Mouse (Mus musculus) erythroblast, embryonic 14.5 days (primary cell): ENCODE data around the gene Pccb. TPM values are rescaled to one million over a fixed set of nuclear protein-coding genes. Genes with fewer than 3 reads are reported as not detected.

Experiments
- H3K27me3 ChIP-seq: 2 replicates; pipeline ENCODE4 v1.6.1; 2012; ENCODE audit warnings: inconsistent platforms; ENCODE audit not compliant: control insufficient read depth
- H3K36me3 ChIP-seq: 2 replicates; pipeline ENCODE4 v1.6.1; 2012; ENCODE audit warnings: mild to moderate bottlenecking, inconsistent platforms; ENCODE audit not compliant: control insufficient read depth
- H3K4me1 ChIP-seq: 2 replicates; pipeline ENCODE4 v1.6.1; 2012; ENCODE audit warnings: inconsistent platforms; ENCODE audit not compliant: control insufficient read depth
- H3K4me3 ChIP-seq: replicated peaks from 2 replicates; pipeline ENCODE3; 2012; ENCODE audit warnings: moderate library complexity, mild to moderate bottlenecking, inconsistent platforms
- H3K9me3 ChIP-seq: 2 replicates; pipeline ENCODE4 v1.6.1; 2012; ENCODE audit warnings: low read length, inconsistent platforms, mixed read lengths; ENCODE audit not compliant: control insufficient read depth
- GATA1 ChIP-seq: IDR thresholded peaks from 2 replicates; pipeline ENCODE4 v1.6.1; 2012; ENCODE audit warnings: low read length, inconsistent platforms, mixed read lengths
- TAL1 ChIP-seq: IDR thresholded peaks from 3 replicates; pipeline ENCODE4 v1.6.1; 2012; ENCODE audit warnings: low read length, inconsistent platforms, mixed read lengths
- polyA plus RNA-seq: library from polyadenylated mRNA; stranded (reverse); fragments of >175 nt; gene quantifications from 2 replicates; pipeline ENCODE4 v1.2.3, GENCODE M21; 2012

Pccb gene
- polyA plus RNA-seq, 1 experiment, result 5.0 TPM

- Histone ChIP-seq H3K9me3 (no peaks in the 10 kb centered on the region), H3K36me3 (peaks cover 3% of the 10 kb centered on the region; the same call in 1 of the 2 replicates), H3K27me3 (peaks cover 7% of the 10 kb centered on the region), H3K4me3 (no peak overlapping the region), H3K4me1 (peaks cover 51% of the 10 kb centered on the region)
- TF ChIP-seq GATA1 (no peak), TAL1 (no peak)
These were observed 1.3 kb upstream of the Pccb start for GRCm38 (mm10) chr9:101035836-101036596.

GRCm38 (mm10) chr9:101033761-101034447 lies 794 bp downstream of the Pccb start:
- Histone ChIP-seq H3K9me3 (no peaks in the 10 kb centered on the region), H3K4me1 (peaks cover 62% of the 10 kb centered on the region), H3K36me3 (peaks cover 7% of the 10 kb centered on the region), H3K27me3 (peaks cover 4% of the 10 kb centered on the region), H3K4me3 (peak overlapping the region; percentile 85)
- no peak for TF ChIP-seq TAL1
- no peak for TF ChIP-seq GATA1

GRCm38 (mm10) chr9:101018768-101019167 lies 15.9 kb downstream of the Pccb start:
- no peak for TF ChIP-seq GATA1
- no peak for TF ChIP-seq TAL1

GRCm38 (mm10) chr9:101017734-101018516 lies 16.8 kb downstream of the Pccb start:
- Histone ChIP-seq H3K4me1 (peaks cover 12% of the 10 kb centered on the region), H3K9me3 (peaks cover 2% of the 10 kb centered on the region; the same call in 1 of the 2 replicates), H3K27me3 (no peaks in the 10 kb centered on the region), H3K4me3 (no peak overlapping the region), H3K36me3 (peaks cover 8% of the 10 kb centered on the region)
- TF ChIP-seq TAL1 (no peak), GATA1 (no peak)

More at GRCm38 (mm10) chr9:101018768-101019167, 15.9 kb downstream of the Pccb start:
- Histone ChIP-seq H3K9me3 (peaks cover 2% of the 10 kb centered on the region; the same call in 1 of the 2 replicates), H3K36me3 (peaks cover 13% of the 10 kb centered on the region), H3K4me1 (peaks cover 9% of the 10 kb centered on the region), H3K4me3 (no peak overlapping the region), H3K27me3 (no peaks in the 10 kb centered on the region)

- no peak overlapping the region for H3K4me3 ChIP-seq
- TF ChIP-seq TAL1, result no peak
- TF ChIP-seq GATA1, result no peak
- H3K4me1 ChIP-seq, result peaks cover 23% of the 10 kb centered on the region
- H3K27me3 ChIP-seq, result no peaks in the 10 kb centered on the region
- peaks cover 12% of the 10 kb centered on the region for H3K36me3 ChIP-seq
- peaks cover 2% of the 10 kb centered on the region; the same call in 1 of the 2 replicates for H3K9me3 ChIP-seq
These were observed 19.4 kb downstream of the Pccb start for GRCm38 (mm10) chr9:101015324-101015723.

GRCm38 (mm10) chr9:101012433-101012832 lies 22.3 kb downstream of the Pccb start:
- H3K36me3 ChIP-seq, result peaks cover 12% of the 10 kb centered on the region
- no peak for TF ChIP-seq GATA1
- TF ChIP-seq TAL1, result no peak
- H3K9me3 ChIP-seq, result no peaks in the 10 kb centered on the region
- no peak overlapping the region for H3K4me3 ChIP-seq
- peaks cover 16% of the 10 kb centered on the region for H3K4me1 ChIP-seq
- no peaks in the 10 kb centered on the region for H3K27me3 ChIP-seq

GRCm38 (mm10) chr9:101005866-101006265 lies 28.8 kb downstream of the Pccb start:
- peaks cover 2% of the 10 kb centered on the region; the same call in 1 of the 2 replicates for H3K4me1 ChIP-seq
- TF ChIP-seq GATA1 (no peak), TAL1 (no peak)
- no peaks in the 10 kb centered on the region for H3K27me3 ChIP-seq
- peaks cover 10% of the 10 kb centered on the region for H3K9me3 ChIP-seq
- H3K4me3 ChIP-seq, result no peak overlapping the region
- H3K36me3 ChIP-seq, result peaks cover 7% of the 10 kb centered on the region

- H3K9me3 ChIP-seq, result peaks cover 10% of the 10 kb centered on the region
- H3K36me3 ChIP-seq, result peaks cover 7% of the 10 kb centered on the region
- H3K4me1 ChIP-seq, result no peaks in the 10 kb centered on the region
- no peaks in the 10 kb centered on the region for H3K27me3 ChIP-seq
- H3K4me3 ChIP-seq, result no peak overlapping the region
- TF ChIP-seq TAL1 (no peak), GATA1 (no peak)
These were observed 31.4 kb downstream of the Pccb start for GRCm38 (mm10) chr9:101003302-101003701.

GRCm38 (mm10) chr9:101002841-101003240 lies 31.9 kb downstream of the Pccb start:
- no peak for TF ChIP-seq GATA1
- Histone ChIP-seq H3K4me1 (no peaks in the 10 kb centered on the region), H3K4me3 (no peak overlapping the region), H3K9me3 (peaks cover 10% of the 10 kb centered on the region), H3K36me3 (peaks cover 10% of the 10 kb centered on the region), H3K27me3 (no peaks in the 10 kb centered on the region)
